Mouse (Mus musculus): Measurements from ENCODE around the gene Gucy2g. TPM values are rescaled to one million over a fixed set of nuclear protein-coding genes. Genes with fewer than 3 reads are reported as not detected.
A peak's percentile ranks its signal among the peaks of the same experiment; 100 is the strongest.

The Gucy2g gene
- polyA plus RNA-seq, 1 experiment = 0.32 TPM

DNA sequence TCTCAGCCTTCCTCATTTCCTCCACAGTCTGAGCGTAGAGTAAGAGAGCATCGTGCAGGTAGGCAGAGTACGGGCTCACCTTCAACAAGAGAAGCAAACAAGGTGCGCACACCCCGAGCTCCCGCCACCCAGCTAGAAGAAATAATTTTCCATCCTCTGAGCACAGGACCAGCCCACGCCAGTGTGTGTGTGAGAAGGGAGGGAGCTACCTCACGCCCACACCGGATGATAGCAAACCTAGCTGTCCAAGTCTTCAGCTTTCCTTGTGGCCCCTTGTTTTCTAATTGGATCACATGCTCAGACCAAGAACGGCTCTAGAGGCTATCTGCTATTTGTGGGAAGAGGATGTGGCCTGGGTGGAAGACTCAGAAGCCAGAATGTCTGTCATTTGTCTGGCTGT is 10.0 kb downstream of the Gucy2g start:
- Histone ChIP-seq H3K4me1 (ENCODE audit: control insufficient read depth, insufficient read depth, low read length) (no peaks in the 10 kb centered on the region), H3K4me3 (replicated peaks; ENCODE audit: extremely low read depth, low read depth, low read length) (no peak overlapping the region)
- DNase-seq = no peak
- TF ChIP-seq CTCF (IDR thresholded peaks at IDR 0.05; ENCODE audit: insufficient read depth, low read length) (no peak), POLR2A (IDR thresholded peaks at IDR 0.05; ENCODE audit: borderline replicate concordance, extremely low read depth, low read depth, low read length) (no peak)
- 64% methylated on average over 10 of the region's 10 CpGs for WGBS

DNA sequence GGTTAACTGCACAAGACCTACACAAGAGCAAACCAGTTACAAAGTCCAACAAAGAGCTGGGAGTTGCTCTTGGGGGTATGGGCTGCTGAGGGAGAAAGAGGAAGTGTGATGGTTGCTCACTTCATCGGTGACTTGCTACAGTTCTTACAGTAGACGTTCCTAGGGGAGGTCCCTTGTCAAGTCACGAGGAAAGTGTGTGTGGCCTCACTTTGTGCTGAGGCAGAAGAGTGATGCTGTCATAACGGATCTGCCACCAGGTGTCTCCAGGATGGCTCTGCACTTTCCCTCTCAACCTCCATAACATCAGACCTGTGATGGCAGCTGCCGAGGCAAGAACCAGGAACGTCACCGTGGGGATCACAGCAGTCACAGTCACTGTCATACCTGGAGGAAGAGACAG is 13.9 kb downstream of the Gucy2g start:
- no peaks in the 10 kb centered on the region for H3K4me1 ChIP-seq (ENCODE audit: control insufficient read depth, insufficient read depth, low read length)
- TF ChIP-seq CTCF (IDR thresholded peaks at IDR 0.05; ENCODE audit: insufficient read depth, low read length) (0 out of 2 replicates have a peak, but pooled peaks have one; percentile 19), POLR2A (IDR thresholded peaks at IDR 0.05; ENCODE audit: borderline replicate concordance, extremely low read depth, low read depth, low read length) (no peak)
- no peak overlapping the region for H3K4me3 ChIP-seq (replicated peaks; ENCODE audit: extremely low read depth, low read depth, low read length)
- no peak for DNase-seq
- 71% methylated on average over 7 of the region's 7 CpGs for WGBS

DNA sequence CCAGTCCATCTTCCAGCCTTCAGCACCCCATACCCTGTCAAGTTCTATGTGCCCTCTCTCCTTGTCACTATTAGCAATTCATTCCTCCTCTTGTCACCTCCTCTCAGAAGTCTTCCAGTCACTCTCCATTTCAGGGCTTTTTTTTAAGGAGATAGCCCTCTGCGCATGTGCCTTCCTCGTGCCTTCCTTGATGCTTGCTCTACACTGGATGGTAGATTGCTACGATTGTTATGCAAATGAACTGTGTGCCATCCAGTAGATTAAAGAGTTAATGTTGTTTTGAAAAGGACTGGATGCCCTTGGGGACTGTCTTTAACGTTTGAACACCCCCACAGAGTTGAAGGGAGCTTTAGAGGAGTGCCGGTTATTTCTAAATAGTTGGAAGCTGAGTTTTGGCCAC is 14.4 kb downstream of the Gucy2g start:
- no peaks in the 10 kb centered on the region for H3K4me1 ChIP-seq (ENCODE audit: control insufficient read depth, insufficient read depth, low read length)
- no peak overlapping the region for H3K4me3 ChIP-seq (replicated peaks; ENCODE audit: extremely low read depth, low read depth, low read length)
- WGBS = 72% methylated on average over 5 of the region's 5 CpGs
- no peak for DNase-seq
- TF ChIP-seq POLR2A (IDR thresholded peaks at IDR 0.05; ENCODE audit: borderline replicate concordance, extremely low read depth, low read depth, low read length) = no peak
- TF ChIP-seq CTCF (IDR thresholded peaks at IDR 0.05; ENCODE audit: insufficient read depth, low read length) = no peak

DNA sequence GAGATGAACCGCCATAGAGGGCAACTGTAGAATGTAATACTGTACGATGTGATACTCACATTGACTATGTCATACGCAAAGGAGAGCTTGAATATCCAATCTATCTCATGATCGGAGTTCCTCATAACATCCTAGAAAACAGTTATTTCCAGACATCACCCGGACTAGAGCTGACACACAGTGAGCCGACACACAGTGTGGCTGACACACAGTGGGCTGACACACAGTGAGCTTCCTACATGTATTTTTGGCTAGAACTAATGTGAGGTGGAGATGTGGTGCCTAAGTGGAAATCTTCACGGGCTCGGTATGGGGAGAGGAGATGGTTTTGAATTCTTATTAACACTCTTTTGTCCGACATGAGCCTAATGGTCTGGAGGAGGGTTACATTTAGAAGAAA is 18.8 kb downstream of the Gucy2g start:
- peaks cover 4% of the 10 kb centered on the region; the same call in 1 of the 2 replicates for H3K4me1 ChIP-seq (ENCODE audit: control insufficient read depth, insufficient read depth, low read length)
- no peak for TF ChIP-seq CTCF (IDR thresholded peaks at IDR 0.05; ENCODE audit: insufficient read depth, low read length)
- TF ChIP-seq POLR2A (IDR thresholded peaks at IDR 0.05; ENCODE audit: borderline replicate concordance, extremely low read depth, low read depth, low read length) = no peak
- no peak for DNase-seq
- 91% methylated on average over 9 of the region's 9 CpGs for WGBS
- H3K4me3 ChIP-seq (replicated peaks; ENCODE audit: extremely low read depth, low read depth, low read length) = no peak overlapping the region

DNA sequence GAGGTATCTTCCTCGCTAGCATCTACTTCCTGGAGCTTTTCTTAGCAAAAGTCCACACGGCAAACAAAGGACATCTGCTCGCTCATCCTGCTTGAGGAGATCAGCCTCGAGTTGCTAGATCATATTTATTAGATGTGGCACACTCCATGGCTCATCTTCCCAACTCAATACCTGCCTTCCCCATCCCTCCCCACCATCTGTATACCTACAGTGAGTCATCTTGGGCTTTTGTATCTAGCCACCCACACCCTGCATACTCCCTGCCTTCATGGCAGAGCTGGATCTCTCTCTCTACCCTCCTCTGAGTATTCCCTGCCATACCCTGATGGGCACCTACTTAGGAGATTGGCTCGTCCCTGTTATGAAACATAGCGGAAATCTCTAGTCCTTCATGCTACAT is 19.8 kb downstream of the Gucy2g start:
- 67% methylated on average over 6 of the region's 6 CpGs for WGBS
- peaks cover 7% of the 10 kb centered on the region for H3K4me1 ChIP-seq (ENCODE audit: control insufficient read depth, insufficient read depth, low read length)
- no peak overlapping the region for H3K4me3 ChIP-seq (replicated peaks; ENCODE audit: extremely low read depth, low read depth, low read length)
- no peak for DNase-seq
- no peak for TF ChIP-seq CTCF (IDR thresholded peaks at IDR 0.05; ENCODE audit: insufficient read depth, low read length)
- no peak for TF ChIP-seq POLR2A (IDR thresholded peaks at IDR 0.05; ENCODE audit: borderline replicate concordance, extremely low read depth, low read depth, low read length)

DNA sequence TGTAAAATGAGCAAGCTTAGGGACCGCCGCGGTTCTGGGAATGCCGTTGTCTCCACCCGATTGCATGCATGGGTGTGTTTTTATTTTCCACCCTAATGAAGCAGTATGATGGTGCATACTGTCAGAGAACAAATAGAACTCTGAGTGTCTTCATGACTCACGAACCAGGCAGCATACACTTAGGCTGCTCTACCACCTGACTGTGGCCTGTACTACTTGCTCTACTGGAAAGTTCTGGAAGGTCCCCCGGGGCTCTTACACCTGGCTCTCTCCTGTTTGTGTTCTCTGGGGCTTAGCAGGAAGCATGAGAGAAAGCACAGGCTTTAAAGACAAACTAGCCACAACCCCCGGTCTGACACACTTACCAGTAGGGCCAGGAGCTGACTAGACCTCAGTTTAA is 21.7 kb downstream of the Gucy2g start:
- Histone ChIP-seq H3K4me1 (ENCODE audit: control insufficient read depth, insufficient read depth, low read length) (peaks cover 7% of the 10 kb centered on the region), H3K4me3 (replicated peaks; ENCODE audit: extremely low read depth, low read depth, low read length) (no peak overlapping the region)
- no peak for DNase-seq
- 71% methylated on average over 8 of the region's 8 CpGs for WGBS
- TF ChIP-seq CTCF (IDR thresholded peaks at IDR 0.05; ENCODE audit: insufficient read depth, low read length) (no peak), POLR2A (IDR thresholded peaks at IDR 0.05; ENCODE audit: borderline replicate concordance, extremely low read depth, low read depth, low read length) (no peak)

DNA sequence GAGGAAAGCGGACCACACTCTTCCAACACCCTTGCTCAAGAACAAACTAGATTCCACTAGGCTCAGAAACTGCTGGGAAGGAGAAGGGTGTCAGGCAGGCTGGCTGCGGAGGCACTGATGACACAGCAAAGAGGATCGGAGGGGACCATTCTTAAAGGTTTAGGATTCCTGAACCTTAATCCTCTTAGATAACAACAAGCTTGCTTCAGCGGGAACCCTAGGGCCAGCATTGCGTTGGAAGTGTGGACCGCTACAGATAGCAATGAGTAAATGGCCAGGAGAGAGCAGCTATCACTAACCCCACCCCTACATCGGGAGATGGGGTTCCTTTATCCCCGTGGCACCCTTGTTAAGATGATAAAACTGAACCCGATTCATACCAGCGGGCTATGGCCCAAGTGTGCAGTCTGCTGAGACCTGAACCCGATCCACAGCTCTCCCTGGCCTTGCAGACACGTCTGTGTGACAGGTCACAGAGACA is 22.3 kb downstream of the Gucy2g start:
- TF ChIP-seq POLR2A (IDR thresholded peaks at IDR 0.05; ENCODE audit: borderline replicate concordance, extremely low read depth, low read depth, low read length) (no peak), CTCF (IDR thresholded peaks at IDR 0.05; ENCODE audit: insufficient read depth, low read length) (no peak)
- Histone ChIP-seq H3K4me3 (replicated peaks; ENCODE audit: extremely low read depth, low read depth, low read length) (peak overlapping the region; percentile 22), H3K4me1 (ENCODE audit: control insufficient read depth, insufficient read depth, low read length) (peaks cover 7% of the 10 kb centered on the region)
- 28% methylated on average over 12 of the region's 12 CpGs for WGBS
- DNase-seq = no peak

DNA sequence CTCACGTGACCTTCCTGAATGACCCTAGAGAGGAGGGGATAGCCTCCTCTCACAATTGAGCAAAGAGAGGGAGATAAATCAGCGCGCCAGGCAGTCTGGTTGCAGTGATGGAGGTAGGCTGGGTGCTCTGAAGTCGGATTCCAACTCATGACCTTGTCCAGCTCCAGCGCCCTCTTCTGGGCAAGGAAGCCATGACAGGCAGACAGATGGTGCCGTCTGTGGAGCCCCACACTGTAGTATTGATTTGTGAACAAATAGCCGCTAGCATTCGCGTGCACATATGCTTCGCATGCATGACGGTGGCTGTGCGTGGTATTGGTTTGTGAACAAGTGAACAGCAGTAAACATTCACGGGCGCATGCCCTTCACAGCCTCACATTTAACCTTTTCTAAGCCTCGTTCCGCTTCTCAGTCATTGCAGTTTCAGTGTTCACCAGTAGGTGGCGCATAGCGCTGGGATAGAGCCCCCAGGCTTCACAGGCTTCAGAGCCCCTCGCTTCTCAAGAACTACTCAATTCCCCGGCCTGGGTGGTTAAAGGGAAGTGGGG is 22.8 kb downstream of the Gucy2g start:
- Histone ChIP-seq H3K4me3 (replicated peaks; ENCODE audit: extremely low read depth, low read depth, low read length) (peak overlapping the region; percentile 71), H3K4me1 (ENCODE audit: control insufficient read depth, insufficient read depth, low read length) (peaks cover 7% of the 10 kb centered on the region)
- DNase-seq = peak; percentile 86
- WGBS = 6% methylated on average over 20 of the region's 20 CpGs
- TF ChIP-seq POLR2A (IDR thresholded peaks at IDR 0.05; ENCODE audit: borderline replicate concordance, extremely low read depth, low read depth, low read length) (no peak; the same call in 1 of the 2 replicates), CTCF (IDR thresholded peaks at IDR 0.05; ENCODE audit: insufficient read depth, low read length) (peak; percentile 85)

DNA sequence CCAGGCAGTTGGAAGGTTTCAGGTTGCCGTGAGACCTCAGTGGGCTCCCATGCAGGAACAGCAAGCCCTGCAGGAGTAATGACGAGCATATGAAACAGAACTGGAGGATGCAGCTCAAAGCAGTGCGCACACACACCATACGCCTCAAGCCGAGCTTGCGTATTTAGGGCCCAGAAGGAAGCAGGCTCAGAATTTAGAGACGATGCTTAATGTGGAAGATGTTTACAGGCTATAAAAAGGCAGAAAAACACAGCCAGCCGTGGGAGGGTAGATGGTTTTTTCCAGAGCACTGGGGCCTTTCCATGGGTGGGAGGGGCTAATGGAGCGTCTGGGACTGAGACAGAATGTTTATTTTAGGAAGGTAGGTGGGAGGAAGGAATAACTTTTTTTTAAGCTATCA is 23.7 kb downstream of the Gucy2g start:
- Histone ChIP-seq H3K4me1 (ENCODE audit: control insufficient read depth, insufficient read depth, low read length) (peaks cover 8% of the 10 kb centered on the region), H3K4me3 (replicated peaks; ENCODE audit: extremely low read depth, low read depth, low read length) (no peak overlapping the region)
- WGBS = 62% methylated on average over 9 of the region's 9 CpGs
- DNase-seq = no peak
- TF ChIP-seq POLR2A (IDR thresholded peaks at IDR 0.05; ENCODE audit: borderline replicate concordance, extremely low read depth, low read depth, low read length) (no peak), CTCF (IDR thresholded peaks at IDR 0.05; ENCODE audit: insufficient read depth, low read length) (no peak)

DNA sequence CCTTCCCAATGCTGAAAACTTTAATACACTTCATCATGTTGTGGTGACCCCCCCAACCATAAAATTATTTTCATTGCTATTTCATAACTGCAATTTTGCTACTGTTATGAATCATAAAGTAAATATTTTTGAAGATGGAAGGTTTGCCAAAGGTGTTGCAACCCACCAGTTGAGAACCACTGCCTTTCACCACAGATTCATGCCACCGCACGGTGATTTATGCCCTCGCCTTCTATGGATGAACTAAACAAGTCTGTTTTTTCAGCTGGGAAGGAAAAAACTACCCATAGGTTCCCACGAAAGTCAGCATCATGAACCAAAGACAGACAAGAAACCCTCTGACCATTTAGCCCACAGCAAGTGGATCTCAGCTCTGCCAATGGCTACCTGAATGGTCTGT is 24.2 kb downstream of the Gucy2g start:
- DNase-seq = no peak
- 65% methylated on average over 4 of the region's 4 CpGs for WGBS
- TF ChIP-seq CTCF (IDR thresholded peaks at IDR 0.05; ENCODE audit: insufficient read depth, low read length) (no peak), POLR2A (IDR thresholded peaks at IDR 0.05; ENCODE audit: borderline replicate concordance, extremely low read depth, low read depth, low read length) (no peak)
- peaks cover 9% of the 10 kb centered on the region for H3K4me1 ChIP-seq (ENCODE audit: control insufficient read depth, insufficient read depth, low read length)
- no peak overlapping the region for H3K4me3 ChIP-seq (replicated peaks; ENCODE audit: extremely low read depth, low read depth, low read length)

Measured in lung, adult 2 months (tissue).